Mouse (Mus musculus) kidney, postnatal 4 days (tissue): ENCODE measurements around the gene Kmo.

Experiments
- DNase-seq, 2 experiments: peaks; one replicate each; pipeline ENCODE4 v3.0.0; 2021; ENCODE audit warnings: mixed read lengths in 2 of 2

Kmo gene

DNA sequence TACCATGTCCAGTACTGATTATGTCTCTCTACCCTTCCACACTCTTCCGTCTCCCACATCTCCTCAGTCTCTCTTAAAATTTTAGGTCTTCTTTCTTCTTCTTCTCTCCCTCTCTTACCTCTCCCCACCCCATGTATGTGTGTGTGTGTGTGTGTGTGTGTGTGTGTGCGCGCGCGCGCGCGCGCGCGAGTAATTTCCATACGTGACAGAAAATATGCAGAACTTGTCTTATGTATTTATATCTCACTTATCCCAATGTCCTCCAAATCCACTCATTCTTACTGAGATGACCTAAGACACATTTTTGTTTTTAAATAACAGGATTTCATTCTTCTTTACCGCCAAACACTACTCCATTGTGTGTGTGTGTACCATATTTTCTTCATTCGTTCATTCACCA, 12.3 kb downstream of the Kmo start:
- no peak for DNase-seq

DNA sequence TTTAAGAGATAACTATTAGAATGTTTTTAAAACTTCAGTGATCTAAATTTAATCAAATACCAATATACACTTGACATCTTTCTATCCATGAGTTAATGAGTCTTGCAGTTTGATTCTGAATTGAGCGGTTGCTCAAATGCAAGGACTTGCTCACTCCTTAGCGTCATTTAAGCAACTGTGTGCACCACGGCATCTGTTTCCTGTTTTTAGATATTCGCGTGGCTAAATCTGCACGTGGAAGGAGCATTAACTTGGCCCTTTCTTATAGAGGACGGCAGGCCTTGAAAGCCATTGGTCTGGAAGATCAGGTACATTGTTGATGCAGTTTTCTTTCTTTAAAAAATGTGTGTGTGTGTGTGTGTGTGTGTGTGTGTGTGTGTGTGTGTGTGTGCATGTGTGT, 17.5 kb downstream of the Kmo start:
- DNase-seq = no peak

DNA sequence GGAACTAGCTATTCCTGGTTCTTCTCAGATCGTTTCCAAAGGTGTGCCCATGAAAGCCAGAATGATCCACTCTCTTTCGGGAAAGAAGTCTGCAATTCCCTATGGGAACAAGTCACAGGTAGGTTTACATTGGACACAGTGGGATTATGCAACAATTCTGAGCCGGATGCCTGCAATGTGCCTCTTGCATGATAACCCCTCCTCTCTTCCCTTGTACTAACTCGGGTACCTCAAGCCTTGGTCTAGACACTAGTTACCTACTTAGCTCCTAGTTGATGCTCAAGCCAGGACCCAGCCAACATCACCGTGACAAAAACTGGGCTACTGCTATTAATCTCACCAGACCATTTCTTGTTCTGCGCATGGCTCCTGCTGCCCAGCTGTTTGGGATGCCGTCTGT, 18.9 kb downstream of the Kmo start:
- DNase-seq = no peak

DNA sequence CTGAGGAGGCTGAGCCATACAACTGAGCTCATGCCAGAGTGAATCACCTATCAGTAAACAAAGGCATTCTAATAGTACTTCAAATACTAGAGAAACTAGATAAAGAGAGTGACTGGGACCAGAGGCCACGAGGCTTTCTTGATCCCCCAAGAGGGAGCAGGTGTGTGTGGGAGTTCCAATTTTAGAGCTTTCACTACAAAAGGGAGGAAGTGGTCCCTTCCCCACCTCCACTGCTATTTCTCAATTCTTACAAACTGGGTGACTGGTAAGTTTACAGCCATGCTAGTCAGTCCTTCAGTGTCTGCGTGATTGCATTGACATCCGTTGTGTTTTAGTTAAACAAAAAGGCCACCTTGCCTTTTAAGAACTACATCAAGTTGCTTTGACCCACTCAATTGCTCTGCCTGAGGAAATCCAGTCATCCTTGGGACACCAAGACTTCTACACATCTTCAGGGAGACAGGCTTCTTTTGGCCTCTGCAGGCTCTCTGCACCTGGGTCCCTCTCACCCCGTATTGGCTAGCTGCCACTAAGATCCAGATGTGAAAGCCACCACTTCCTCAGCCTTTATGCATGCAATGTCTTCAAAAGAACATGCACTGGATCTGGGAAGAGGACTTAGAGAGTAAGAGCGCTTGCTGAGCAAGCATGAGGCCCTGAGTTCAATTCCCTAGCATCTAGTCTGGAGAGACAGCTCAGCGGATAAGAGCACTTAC, 20.4 kb downstream of the Kmo start:
- DNase-seq = no peak

- DNase-seq = no peak
These were observed 23.5 kb downstream of the Kmo start for GRCm38 (mm10) chr1:175643496-175644265.

- peak; percentile 17 to 45 for DNase-seq
These were observed 26.8 kb downstream of the Kmo start for GRCm38 (mm10) chr1:175646952-175647351.

- DNase-seq = no peak
These were observed 28.4 kb downstream of the Kmo start for GRCm38 (mm10) chr1:175648615-175649014.

- no peak for DNase-seq
These were observed 39.7 kb downstream of the Kmo start for GRCm38 (mm10) chr1:175659900-175660299.

- peak; percentile 20 to 37 for DNase-seq
These were observed 48.7 kb downstream of the Kmo start for GRCm38 (mm10) chr1:175668666-175669405.

DNA sequence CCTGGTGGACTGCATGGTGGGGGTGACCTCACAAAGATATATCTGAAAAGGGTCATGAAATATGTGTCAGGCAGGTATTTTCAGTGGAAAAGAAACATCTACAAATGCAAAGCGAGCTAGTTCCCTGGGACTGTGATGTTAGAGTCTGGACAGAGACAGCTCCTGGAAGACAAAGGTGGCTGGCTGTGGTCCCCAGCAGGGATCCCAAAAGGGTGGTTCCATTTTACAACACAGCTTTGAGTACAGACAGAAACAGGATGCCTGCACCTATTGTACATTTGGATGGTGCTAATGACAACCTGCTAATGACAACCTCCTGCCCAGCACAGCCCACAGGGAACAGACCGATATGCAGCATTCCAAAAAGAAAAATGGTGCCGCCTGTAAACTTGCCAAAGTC, 49.3 kb downstream of the Kmo start:
- DNase-seq = no peak

DNA sequence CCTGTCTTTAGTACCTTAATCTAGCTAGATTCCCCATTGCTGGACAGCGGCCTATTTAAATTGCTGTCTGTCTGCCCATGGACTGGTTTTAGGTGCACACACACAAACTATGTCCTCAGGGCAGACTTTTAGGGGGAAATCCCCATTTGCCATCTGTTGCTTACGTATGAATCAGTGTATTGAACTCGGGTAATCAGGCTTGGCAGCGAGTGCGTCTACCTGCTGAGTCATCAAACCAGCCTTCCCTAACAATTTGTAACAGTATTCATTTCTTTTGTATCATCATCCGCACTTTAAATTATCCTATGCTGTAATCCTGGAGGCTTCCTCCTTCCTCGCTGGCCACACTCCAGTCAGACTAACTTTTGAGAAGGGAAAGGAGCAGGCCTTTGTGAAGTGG, 49.9 kb downstream of the Kmo start:
- no peak for DNase-seq

DNA sequence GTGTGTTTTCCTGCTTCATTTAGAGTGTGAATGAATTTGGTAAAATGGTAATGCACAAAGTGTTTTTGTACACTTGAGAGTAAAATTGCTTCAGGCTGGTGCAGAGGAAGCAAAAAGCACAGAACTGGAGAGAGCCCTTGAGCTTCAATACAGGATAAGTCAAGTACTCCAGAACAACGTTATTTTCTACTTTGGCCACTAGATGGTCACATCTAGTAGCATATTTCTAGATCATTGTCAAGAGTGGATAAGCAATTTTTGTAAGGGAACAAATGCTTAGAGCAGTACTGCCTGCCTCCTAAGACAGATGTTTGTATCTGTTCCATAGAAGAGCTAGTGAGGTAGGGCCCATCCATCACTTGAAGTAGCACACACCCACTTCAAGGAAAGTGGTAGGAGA, 51.4 kb downstream of the Kmo start:
- DNase-seq = no peak

- no peak for DNase-seq
These were observed 53.6 kb downstream of the Kmo start for GRCm38 (mm10) chr1:175673563-175674325.

- no peak for DNase-seq
These were observed 54.9 kb downstream of the Kmo start for GRCm38 (mm10) chr1:175675116-175675515.

DNA sequence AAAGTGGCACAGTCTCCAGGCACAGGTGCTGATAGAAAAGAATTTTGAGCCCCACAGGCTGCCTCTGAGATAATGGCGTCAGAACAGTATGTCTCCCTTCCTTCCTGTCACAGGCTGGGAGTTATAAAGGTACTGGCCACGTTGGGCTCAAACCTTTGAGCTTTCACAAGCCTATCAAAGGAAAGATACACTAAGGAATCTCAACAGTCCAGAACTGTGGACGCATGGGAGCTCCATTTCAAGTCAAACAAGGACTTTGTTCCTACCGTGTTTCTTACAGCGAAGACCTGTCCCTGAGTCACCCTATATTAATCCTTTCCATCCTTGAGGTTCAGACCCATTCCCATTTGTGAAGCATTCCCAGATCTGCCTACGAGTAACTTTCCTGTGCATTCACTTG, 57.3 kb downstream of the Kmo start:
- DNase-seq = no peak

DNA sequence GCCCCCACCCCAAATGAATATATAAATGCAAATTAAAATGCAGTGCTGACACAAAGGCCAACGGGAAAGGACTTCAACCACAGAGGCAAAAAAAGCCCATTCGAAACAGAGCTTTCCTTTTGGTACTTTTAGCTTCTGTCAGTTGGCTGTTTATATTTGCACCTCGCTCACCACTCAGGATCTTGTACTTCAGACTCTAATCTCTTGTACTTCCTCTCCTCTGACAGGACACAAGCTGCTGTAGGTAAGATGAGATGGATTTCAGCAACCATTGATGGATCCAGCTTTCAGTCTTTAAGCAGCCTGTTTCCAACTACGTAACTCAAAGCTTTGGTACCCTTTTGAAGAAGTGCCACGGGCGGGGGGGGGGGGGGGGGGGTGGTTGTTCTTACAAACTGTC, 60.8 kb downstream of the Kmo start:
- DNase-seq = no peak

- no peak for DNase-seq
These were observed 71.6 kb downstream of the Kmo start for GRCm38 (mm10) chr1:175691686-175692245.

DNA sequence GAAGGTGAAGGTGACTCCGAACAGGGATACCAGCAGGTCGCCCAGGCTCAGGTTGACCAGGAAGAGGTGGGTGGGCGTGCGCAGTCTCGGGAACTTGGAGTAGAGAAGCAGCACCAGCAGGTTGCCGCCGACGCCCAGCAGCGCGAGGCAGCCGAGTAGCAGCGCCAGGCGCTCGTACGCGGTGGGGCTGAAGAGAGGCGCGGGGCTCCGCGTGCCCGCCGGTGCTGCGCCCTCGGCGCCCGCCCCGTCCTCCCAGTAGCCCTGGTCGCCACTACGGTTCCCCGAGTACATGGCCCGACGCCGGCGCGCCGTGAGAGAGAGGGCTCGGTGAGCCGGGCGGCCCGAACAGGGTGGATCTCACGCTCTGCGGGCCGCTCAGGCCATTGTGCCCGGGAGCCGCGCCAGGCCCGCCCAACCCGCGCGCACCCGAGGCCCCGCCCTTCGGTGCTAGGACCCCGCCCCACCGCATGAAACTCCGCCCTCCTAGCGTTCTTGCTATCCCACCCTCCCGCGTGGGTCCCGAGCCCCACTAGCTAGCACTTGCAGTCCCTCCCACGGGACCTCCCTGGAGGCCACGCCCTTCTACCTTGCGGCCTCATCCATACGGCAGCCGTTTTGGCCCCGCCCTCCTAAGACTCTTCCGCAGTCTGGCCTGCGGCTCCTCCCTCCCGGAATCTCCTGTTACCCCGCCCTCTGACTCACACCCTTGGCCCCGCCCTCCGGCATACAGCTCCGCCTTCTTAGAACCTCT, 72.2 kb downstream of the Kmo start, which contains the start of the genes Opn3 and Chml:
Gene Opn3 (minus strand): TSS at position 531 of the 751 bp plus-strand sequence.
Gene Chml (minus strand): TSS at position 656 of the 751 bp plus-strand sequence.
- DNase-seq = peak; percentile 99

DNA sequence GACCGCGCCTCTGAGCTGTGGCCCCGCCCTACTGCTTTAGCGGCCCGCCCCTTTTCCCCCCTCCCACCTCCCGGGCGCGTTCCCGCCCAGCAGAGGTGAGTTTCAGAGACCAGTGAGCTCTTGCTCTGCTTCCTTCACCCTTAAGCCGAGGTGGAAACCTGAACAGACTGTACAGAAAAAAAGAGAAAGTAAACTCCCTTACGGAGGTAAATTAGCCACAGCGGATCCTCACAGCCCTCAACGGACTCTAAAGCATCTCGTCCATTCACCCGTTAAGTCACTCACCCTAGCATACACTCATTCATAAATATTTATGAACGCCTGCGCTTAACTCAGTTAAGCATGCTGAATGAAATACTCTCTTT, 72.8 kb downstream of the Kmo start:
- no peak for DNase-seq

GRCm38 (mm10) chr1:175693429-175693960, 73.3 kb downstream of the Kmo start:
- peak in 1 of 2 experiments; percentile 10 for DNase-seq

DNA sequence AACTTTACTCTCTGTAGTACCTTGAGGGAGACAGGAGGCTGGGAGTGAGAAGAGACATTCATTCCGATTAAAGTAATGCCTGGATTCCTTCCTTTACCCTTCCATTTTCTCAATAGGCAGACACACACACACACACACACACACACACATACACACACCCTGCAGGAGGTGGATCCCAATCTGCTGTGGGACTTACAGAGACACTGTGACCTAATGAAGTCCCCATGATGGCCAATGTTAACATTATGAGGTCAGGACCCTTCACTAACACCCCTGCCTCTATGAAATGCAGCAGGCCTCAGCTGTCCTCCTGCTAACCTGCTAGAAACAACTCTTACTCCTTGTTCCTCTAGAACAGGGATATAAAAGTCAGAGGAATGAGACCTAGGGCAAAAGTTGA, 78.1 kb downstream of the Kmo start, which contains the start of gene Wdr64:
Gene Wdr64 (plus strand): TSS at position 301 of the 400 bp plus-strand sequence.
- DNase-seq = no peak
